Mouse (Mus musculus) mesoderm, embryonic 11.5 days (tissue): Measurements from ENCODE around the gene Nat8f4.
"Not testable (repeated sequence)": the region's sequence is repeated elsewhere in the genome, so short reads cannot be mapped to it uniquely, and the experiment has no call there.

ENCODE experiments used
- DNase-seq: peaks from one replicate; pipeline ENCODE4 v3.0.0-alpha.2; 2012; ENCODE audit warnings: low read depth, low spot score

Gene Nat8f4

DNA sequence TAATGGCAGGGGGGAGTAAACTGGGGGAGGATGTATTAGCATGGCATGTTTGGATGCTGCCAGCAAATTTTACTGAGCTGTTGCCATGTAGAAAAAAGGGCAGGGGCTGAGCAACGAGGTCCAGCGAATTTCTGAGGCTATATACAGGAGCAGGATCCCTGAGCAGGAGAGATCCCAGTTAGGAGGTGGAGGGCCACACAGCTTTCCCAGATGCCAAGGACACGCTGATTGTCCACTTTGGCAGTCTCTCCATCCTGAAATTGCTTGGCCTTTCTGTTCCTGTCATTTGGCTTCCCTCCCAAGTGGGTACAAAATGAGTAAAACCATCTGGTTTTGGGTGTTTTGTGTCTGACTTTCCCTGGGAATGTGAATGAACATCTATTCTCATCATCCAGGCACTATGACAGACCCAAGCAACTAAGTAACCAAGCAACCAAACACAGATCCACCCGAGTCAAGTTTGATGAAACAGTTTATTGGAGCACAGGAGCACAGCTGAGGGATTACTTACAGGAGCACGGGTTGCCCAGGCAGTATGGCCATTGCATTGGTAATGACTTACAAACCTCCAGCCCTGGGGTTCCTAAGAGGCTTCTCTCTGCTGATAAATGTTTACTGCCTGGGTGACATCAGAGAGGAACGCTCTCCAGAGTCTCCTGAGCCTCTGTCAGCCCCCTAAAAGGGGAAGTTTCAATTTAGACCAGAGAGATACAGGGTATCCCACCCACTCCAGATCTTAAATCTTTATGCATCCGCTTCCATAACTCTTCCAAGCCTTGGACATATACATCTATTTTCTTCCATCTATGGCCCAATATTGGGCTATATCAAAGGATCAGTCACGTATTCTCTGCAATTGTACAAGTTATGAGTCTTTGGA lies 5.8 kb downstream of the Nat8f4 start:
- not testable (repeated sequence) for DNase-seq

DNA sequence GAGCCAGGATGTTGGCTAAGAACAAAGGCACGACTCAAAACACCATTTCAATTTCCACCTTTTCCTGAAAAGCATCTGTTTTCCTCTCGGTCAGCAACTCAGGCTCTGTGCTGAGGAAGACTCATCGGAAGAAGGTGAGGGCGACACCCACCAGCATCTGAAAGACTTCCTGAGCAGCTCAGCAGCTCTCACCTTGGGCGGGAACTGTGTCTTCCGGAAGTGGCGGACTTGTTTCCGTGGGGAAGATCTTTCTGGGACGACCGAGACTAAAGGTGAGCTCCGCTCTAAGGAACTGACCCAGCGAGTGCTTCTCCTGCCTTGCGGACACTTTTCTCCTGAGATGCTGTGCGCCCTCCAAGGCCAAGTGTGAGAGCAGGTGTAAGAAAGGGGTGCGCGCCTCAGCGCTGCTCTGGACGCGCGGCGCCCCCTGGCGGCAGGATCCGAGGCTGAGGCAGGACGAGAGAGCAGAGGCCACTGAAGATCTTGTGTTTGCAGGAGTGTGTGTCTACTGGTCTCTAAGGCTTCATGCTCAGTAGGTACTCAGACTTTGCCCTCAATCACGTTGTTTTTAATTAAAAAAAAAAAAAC lies 9.5 kb downstream of the Nat8f4 start:
- not testable (repeated sequence) for DNase-seq

GRCm38 (mm10) chr6:85888961-85889360 lies 15.7 kb downstream of the Nat8f4 start:
- DNase-seq: no peak

DNA sequence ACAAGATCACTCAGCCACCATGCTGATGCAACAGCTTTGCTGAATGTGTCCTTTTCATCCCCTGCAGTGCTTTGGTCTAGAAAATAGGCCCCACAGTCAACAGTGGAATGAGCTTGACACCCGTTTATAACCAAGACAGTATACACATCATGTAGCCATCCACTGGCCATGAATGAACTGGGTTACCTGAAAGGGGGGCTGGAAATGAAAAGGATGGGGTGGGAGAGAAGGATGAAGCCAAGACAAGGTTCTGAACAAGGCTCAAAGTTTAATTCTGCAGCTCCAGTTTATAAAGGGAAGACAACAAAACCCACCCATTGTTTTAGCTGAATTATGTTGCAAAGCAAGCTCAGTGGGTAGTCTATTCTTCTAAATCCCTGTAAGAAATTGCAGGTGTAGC lies 20.4 kb downstream of the Nat8f4 start:
- no peak for DNase-seq

GRCm38 (mm10) chr6:85883246-85883645 lies 21.4 kb downstream of the Nat8f4 start:
- not testable (repeated sequence) for DNase-seq

- DNase-seq: not testable (repeated sequence)
Observed at GRCm38 (mm10) chr6:85869006-85869405, 35.7 kb downstream of the Nat8f4 start, which contains the start of gene Nat8f2. Nat8f2 (minus strand) TSS chr6:85869158.

DNA sequence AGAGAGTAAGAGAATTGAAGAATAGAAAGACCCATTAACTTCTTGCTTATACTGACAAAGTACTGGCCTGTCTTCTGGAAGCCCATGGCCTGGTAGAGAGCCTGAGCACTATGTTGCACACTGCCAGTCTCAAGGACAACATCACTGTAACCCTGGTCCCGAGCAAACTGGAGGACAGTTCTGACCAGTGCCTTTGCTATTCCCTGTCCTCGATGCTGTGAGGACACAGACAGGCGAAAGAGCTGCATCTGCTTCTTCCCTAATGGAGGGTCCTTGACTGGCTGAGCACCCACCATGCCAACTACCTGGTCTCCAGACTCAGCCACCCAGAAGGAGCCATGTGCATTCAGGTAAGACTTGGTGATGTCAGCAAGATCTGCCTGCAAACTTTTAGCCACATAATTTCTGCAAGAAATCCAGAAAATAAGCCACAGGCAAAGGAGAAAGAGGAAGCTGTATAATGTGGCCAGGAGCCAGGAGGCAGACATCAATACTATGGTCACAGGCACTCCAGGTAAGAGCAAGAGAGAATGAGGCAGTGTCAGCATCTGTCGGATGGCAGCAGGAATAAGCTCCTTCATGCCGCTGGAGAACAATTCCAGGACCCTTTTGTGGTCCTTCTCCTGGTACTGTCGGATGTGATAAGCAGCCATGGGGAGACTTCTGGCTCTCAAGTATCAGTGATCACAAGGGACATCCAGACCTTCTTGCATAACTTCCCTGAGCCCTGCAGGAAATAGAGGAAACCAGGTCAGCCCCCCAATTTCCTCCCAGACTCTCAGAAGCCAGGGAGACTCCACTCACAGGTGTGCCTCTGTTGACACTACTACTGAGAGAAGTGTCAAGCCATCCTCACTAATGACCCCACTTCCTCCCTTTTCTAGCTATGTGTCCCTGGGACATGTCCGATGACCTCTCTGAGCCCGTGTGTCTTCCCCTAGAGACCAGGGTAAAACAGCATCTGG lies 36.7 kb downstream of the Nat8f4 start:
- no peak for DNase-seq

GRCm38 (mm10) chr6:85866995-85867394 lies 37.7 kb downstream of the Nat8f4 start:
- DNase-seq: not testable (repeated sequence)

DNA sequence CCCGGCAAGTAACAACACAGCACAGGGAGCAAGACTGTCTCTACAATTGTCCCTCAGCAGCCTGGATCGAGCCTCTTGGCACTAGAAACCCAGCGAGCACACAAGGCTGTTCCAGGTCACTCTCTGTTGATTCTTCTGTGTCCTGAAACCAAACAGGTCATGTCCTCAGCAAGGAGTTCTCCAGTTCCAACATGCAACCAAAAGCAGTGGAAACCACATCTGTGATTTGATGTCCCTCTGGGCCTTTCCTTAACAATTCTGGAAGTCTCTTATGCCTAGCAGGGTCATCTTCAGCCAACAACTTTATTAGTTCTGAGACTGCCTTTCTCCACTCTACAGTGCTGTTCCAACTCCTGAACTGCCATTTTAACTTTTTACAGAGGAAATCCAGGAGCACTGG lies 38.5 kb downstream of the Nat8f4 start:
- not testable (repeated sequence) for DNase-seq

GRCm38 (mm10) chr6:85864900-85865639 lies 39.6 kb downstream of the Nat8f4 start:
- not testable (repeated sequence) for DNase-seq

GRCm38 (mm10) chr6:85863840-85864239 lies 40.8 kb downstream of the Nat8f4 start:
- DNase-seq: no peak

DNA sequence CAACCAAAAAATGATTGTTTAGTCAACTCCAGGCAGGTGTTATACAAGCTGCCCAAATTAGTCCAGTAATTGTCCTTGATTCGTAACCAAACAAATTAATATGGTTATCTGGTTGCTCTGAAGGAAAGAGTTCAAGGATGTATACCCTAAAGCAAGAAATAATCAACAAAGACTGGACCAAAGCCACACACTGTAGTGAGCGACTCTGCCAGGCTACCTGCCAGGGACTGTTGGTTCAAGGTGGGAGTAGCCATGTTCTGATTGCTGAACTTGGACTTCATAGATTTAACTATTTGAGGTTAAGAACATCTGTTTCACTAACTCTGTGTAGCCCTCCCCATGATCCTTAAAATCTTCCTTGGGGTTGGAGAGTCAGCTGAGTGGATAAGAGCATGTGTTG lies 41.5 kb downstream of the Nat8f4 start:
- DNase-seq: no peak

- DNase-seq: no peak
Observed at GRCm38 (mm10) chr6:85862565-85862964, 42.1 kb downstream of the Nat8f4 start.

GRCm38 (mm10) chr6:85861247-85861646 lies 43.4 kb downstream of the Nat8f4 start:
- DNase-seq: no peak

- DNase-seq: no peak
Observed at GRCm38 (mm10) chr6:85856194-85856678, 48.4 kb downstream of the Nat8f4 start.

GRCm38 (mm10) chr6:85853481-85853880 lies 51.2 kb downstream of the Nat8f4 start:
- no peak for DNase-seq

GRCm38 (mm10) chr6:85851062-85851773 lies 53.5 kb downstream of the Nat8f4 start:
- no peak for DNase-seq

DNA sequence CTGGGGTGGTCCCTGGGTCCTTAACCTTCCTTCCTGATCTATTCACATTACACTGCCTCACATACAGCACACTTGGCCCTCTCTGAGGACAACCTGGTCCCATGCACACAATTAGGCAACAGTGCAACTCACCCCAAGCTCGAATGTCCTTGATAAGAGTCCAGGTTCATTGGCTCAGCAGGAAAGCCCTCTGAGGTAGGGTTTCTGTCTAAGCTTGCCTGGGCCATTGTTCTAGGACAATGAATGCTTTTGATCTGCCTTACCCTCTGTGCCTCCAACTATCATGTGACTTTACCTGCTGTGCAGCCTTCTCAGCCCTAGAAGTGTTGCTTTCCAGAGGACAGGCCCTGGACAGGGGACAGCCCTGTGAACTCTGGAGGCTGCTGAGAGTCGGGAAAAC lies 55.4 kb downstream of the Nat8f4 start:
- no peak for DNase-seq
